Mouse (Mus musculus): ENCODE measurements at regions not wholly inside any gene's neighbourhood (a gene's known extent, or its start where the extent isn't known, plus 50 kb on each side); places are given as distances from the start of the nearest gene placed in this dataset.

- WGBS = 17% methylated on average over 4 of the region's 4 CpGs
- no peaks in the 10 kb centered on the region; the same call in 1 of the 2 replicates for H3K27me3 ChIP-seq (ENCODE audit: control insufficient read depth, insufficient read depth, low read length)
- no peak overlapping the region for H3K4me3 ChIP-seq (replicated peaks; ENCODE audit: low read length)
- H3K9ac ChIP-seq (ENCODE audit: low read depth, low read length, severe bottlenecking) = no peak overlapping the region
- H3K4me2 ChIP-seq (replicated peaks; ENCODE audit: low read depth, low read length, severe bottlenecking) = no peak overlapping the region
- no peaks in the 10 kb centered on the region for H3K4me1 ChIP-seq (ENCODE audit: control insufficient read depth, insufficient read depth, low read length)
- no peak for ATAC-seq (ENCODE audit: low FRiP score, low read depth)
- no peaks in the 10 kb centered on the region for H3K9me3 ChIP-seq (ENCODE audit: control insufficient read depth, low read length)
- DNase-seq (ENCODE audit: low spot score) = no peak
- H3K27ac ChIP-seq (replicated peaks; ENCODE audit: low read depth, low read length) = no peak overlapping the region
- no peaks in the 10 kb centered on the region for H3K36me3 ChIP-seq (ENCODE audit: control insufficient read depth, insufficient read depth, low read length)
- no peak for TF ChIP-seq POLR2A (IDR thresholded peaks at IDR 0.05; ENCODE audit: borderline replicate concordance, extremely low read depth, insufficient read depth, insufficient read length)
These were observed 126.5 kb upstream of the Otx2 start for GRCm38 (mm10) chr14:48800100-48800449.

DNA sequence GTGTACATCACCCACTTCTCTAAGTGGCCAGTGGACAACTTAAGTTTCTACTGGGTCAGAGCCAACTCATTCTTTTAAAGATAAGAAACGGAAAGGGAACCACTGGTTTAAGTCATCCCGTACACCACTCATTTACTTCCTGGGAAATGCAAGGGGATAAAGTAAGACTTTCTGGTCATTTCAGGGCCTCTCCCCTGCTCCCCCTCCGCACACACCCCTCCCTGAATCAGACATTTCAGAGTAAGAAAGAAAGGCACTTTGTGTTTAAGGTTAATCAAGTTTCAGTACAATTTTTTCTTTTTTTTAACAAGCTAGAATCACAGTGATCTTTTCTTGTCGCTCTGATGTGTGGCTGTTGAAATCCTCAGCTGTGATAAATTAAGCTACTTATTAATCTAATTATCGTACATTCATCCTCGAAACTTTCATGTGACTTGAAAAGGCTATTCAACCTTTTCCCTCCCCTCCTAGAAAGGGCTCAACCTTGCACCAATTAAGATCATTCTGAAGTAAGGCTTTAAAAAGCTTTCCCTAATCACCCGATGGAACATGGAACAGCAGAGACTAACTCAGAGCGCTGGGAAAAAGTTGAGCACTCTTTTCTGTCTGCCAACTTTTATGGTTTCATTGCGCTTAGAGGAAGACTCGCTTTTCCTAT, 126.0 kb upstream of the Otx2 start:
- Histone ChIP-seq H3K36me3 (ENCODE audit: control insufficient read depth, insufficient read depth, low read length) (no peaks in the 10 kb centered on the region), H3K4me2 (replicated peaks; ENCODE audit: low read depth, low read length, severe bottlenecking) (no peak overlapping the region), H3K27me3 (ENCODE audit: control insufficient read depth, insufficient read depth, low read length) (no peaks in the 10 kb centered on the region; the same call in 1 of the 2 replicates), H3K9me3 (ENCODE audit: control insufficient read depth, low read length) (no peaks in the 10 kb centered on the region), H3K4me3 (replicated peaks; ENCODE audit: low read length) (no peak overlapping the region), H3K9ac (ENCODE audit: low read depth, low read length, severe bottlenecking) (no peak overlapping the region), H3K4me1 (ENCODE audit: control insufficient read depth, insufficient read depth, low read length) (no peaks in the 10 kb centered on the region), H3K27ac (replicated peaks; ENCODE audit: low read depth, low read length) (no peak overlapping the region)
- ATAC-seq (ENCODE audit: low FRiP score, low read depth) (no peak), DNase-seq (ENCODE audit: low spot score) (no peak)
- TF ChIP-seq POLR2A (IDR thresholded peaks at IDR 0.05; ENCODE audit: borderline replicate concordance, extremely low read depth, insufficient read depth, insufficient read length) = no peak
- 25% methylated on average over 10 of the region's 10 CpGs for WGBS

- Histone ChIP-seq H3K9ac (ENCODE audit: low read depth, low read length, severe bottlenecking) (no peak overlapping the region), H3K4me2 (replicated peaks; ENCODE audit: low read depth, low read length, severe bottlenecking) (no peak overlapping the region), H3K9me3 (ENCODE audit: control insufficient read depth, low read length) (no peaks in the 10 kb centered on the region), H3K36me3 (ENCODE audit: control insufficient read depth, insufficient read depth, low read length) (no peaks in the 10 kb centered on the region), H3K4me3 (replicated peaks; ENCODE audit: low read length) (no peak overlapping the region), H3K4me1 (ENCODE audit: control insufficient read depth, insufficient read depth, low read length) (0 out of 2 replicates have a peak, but pooled peaks cover 7% of the 10 kb centered on the region), H3K27me3 (ENCODE audit: control insufficient read depth, insufficient read depth, low read length) (no peaks in the 10 kb centered on the region), H3K27ac (replicated peaks; ENCODE audit: low read depth, low read length) (no peak overlapping the region)
- no peak for ATAC-seq (ENCODE audit: low FRiP score, low read depth)
- no peak for TF ChIP-seq POLR2A (IDR thresholded peaks at IDR 0.05; ENCODE audit: borderline replicate concordance, extremely low read depth, insufficient read depth, insufficient read length)
- WGBS = 71% methylated on average over 5 of the region's 5 CpGs
- DNase-seq (ENCODE audit: low spot score) = no peak
These were observed 117.9 kb upstream of the Otx2 start for GRCm38 (mm10) chr14:48791507-48791906.

DNA sequence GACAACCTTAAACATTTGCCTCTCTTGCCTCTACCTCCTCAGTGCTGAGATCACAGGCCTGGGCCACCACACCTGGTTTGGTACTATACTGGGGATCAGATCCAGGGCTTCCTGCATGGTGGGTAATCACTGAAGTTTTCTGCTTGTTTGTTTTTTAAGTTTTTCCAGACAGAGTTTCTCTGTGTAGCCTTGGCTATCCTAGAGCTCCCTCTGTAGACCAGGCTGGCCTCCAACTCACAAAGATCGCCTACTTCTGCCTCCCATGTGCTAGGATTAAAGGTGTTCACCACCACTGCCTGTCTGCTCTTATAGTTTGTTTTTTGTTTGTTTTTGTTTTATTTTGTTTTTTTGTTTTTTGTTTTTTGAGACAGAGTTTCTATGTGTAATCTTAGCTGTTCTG, 105.7 kb upstream of the Otx2 start:
- no peak for TF ChIP-seq POLR2A (IDR thresholded peaks at IDR 0.05; ENCODE audit: borderline replicate concordance, extremely low read depth, insufficient read depth, insufficient read length)
- H3K9me3 ChIP-seq (ENCODE audit: control insufficient read depth, low read length) = no peaks in the 10 kb centered on the region
- DNase-seq (ENCODE audit: low spot score) (no peak), ATAC-seq (ENCODE audit: low FRiP score, low read depth) (no peak)
- H3K9ac ChIP-seq (ENCODE audit: low read depth, low read length, severe bottlenecking) = no peak overlapping the region
- no peaks in the 10 kb centered on the region for H3K36me3 ChIP-seq (ENCODE audit: control insufficient read depth, insufficient read depth, low read length)
- 84% methylated on average over 1 of the region's 1 CpGs for WGBS
- H3K4me2 ChIP-seq (replicated peaks; ENCODE audit: low read depth, low read length, severe bottlenecking) = no peak overlapping the region
- no peak overlapping the region for H3K27ac ChIP-seq (replicated peaks; ENCODE audit: low read depth, low read length)
- H3K4me1 ChIP-seq (ENCODE audit: control insufficient read depth, insufficient read depth, low read length) = no peaks in the 10 kb centered on the region
- no peaks in the 10 kb centered on the region for H3K27me3 ChIP-seq (ENCODE audit: control insufficient read depth, insufficient read depth, low read length)
- H3K4me3 ChIP-seq (replicated peaks; ENCODE audit: low read length) = no peak overlapping the region

- WGBS = 19% methylated on average over 9 of the region's 9 CpGs
- no peak overlapping the region for H3K4me2 ChIP-seq (replicated peaks; ENCODE audit: low read depth, low read length, severe bottlenecking)
- H3K4me1 ChIP-seq (ENCODE audit: control insufficient read depth, insufficient read depth, low read length) = peaks cover 6% of the 10 kb centered on the region; the same call in 1 of the 2 replicates
- H3K36me3 ChIP-seq (ENCODE audit: control insufficient read depth, insufficient read depth, low read length) = no peaks in the 10 kb centered on the region
- H3K27ac ChIP-seq (replicated peaks; ENCODE audit: low read depth, low read length) = no peak overlapping the region
- DNase-seq (ENCODE audit: low spot score) (no peak), ATAC-seq (ENCODE audit: low FRiP score, low read depth) (no peak)
- no peak for TF ChIP-seq POLR2A (IDR thresholded peaks at IDR 0.05; ENCODE audit: borderline replicate concordance, extremely low read depth, insufficient read depth, insufficient read length)
- H3K9me3 ChIP-seq (ENCODE audit: control insufficient read depth, low read length) = no peaks in the 10 kb centered on the region
- H3K4me3 ChIP-seq (replicated peaks; ENCODE audit: low read length) = no peak overlapping the region
- H3K9ac ChIP-seq (ENCODE audit: low read depth, low read length, severe bottlenecking) = no peak overlapping the region
- no peaks in the 10 kb centered on the region for H3K27me3 ChIP-seq (ENCODE audit: control insufficient read depth, insufficient read depth, low read length)
These were observed 97.2 kb upstream of the Otx2 start for GRCm38 (mm10) chr14:48770832-48771231.

Data from limb, embryonic 14.5 days (tissue).